Mouse (Mus musculus) E14TG2a.4 (cell line): ENCODE results near the gene Celf2.

Experiments
- H3K27me3 ChIP-seq: 2 replicates; pipeline ENCODE4 v1.6.1; 2014; ENCODE audit warnings: low read length, control low read depth; ENCODE audit not compliant: insufficient read depth
- H3K36me3 ChIP-seq: 2 replicates; pipeline ENCODE4 v1.6.1; 2014; ENCODE audit warnings: low read length, control low read depth; ENCODE audit not compliant: insufficient read depth
- H3K4me1 ChIP-seq: replicated peaks from 2 replicates; pipeline ENCODE4 v1.6.1; 2014; ENCODE audit warnings: low read depth, low read length, control low read depth
- H3K4me3 ChIP-seq: replicated peaks from 2 replicates; pipeline ENCODE4 v1.5.1; 2014; ENCODE audit warnings: mild to moderate bottlenecking, low read length
- H3K9me3 ChIP-seq: 2 replicates; pipeline ENCODE4 v1.6.1; 2014; ENCODE audit warnings: low read length, control low read depth
- CTCF ChIP-seq: conservative IDR thresholded peaks from 2 replicates; pipeline ENCODE4 v1.5.1; 2014; ENCODE audit warnings: low read length
- NANOG ChIP-seq: IDR thresholded peaks from 2 replicates; pipeline ENCODE4 v1.6.1; 2014; ENCODE audit warnings: borderline replicate concordance, low read length, mixed read lengths
- POU5F1 ChIP-seq: IDR thresholded peaks from 2 replicates; pipeline ENCODE4 v1.6.1; 2014; ENCODE audit warnings: low read length, borderline replicate concordance

The Celf2 gene

DNA sequence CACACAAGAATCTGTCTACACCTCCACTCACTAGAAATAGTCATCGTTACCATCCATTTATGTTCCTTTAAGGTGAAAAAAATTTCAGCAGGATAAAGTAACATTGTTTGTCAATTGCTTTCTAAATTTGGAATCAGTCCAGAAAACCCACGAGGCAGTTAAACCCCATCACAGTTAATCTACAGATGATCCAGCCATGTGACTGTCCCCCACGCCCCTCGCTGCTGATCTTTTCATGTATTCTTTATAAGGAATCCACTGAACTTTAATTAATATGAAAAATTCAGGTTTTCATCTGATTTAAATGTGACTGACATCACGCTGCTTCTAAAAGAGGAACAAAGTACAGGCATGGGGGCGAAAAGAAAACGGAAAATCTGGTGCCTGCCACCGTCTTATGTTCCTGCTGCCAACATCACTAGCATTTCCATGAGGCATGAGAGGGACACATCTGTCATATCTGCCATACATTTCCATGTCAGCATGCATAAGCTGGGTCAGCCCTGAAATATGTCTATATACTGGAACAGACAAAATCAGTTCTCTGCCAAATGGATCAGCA, 70.6 kb downstream of the Celf2 start:
- Histone ChIP-seq H3K9me3 (peaks cover 10% of the 10 kb centered on the region), H3K36me3 (no peaks in the 10 kb centered on the region), H3K27me3 (no peaks in the 10 kb centered on the region), H3K4me3 (no peak overlapping the region), H3K4me1 (no peaks in the 10 kb centered on the region)
- TF ChIP-seq NANOG (no peak), CTCF (no peak), POU5F1 (no peak)

DNA sequence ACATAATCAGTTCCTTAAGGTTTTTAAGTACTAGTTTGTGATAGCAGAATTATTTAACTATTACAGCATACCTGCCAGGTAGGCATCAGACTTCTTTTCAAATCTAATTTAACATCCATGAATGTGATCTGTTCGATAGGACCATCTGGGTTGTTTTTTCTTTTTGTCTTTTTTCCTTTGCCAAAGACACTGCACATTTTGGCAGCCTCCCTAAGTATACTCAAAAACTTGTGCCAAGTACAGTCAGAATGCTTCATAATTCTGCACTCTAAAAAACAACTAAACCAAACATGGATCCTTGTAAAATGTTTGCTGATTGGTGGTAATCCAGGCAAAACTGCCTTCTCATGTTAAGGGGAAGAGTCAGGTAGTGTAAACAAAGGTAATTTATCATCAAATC, 82.9 kb downstream of the Celf2 start:
- Histone ChIP-seq H3K9me3 (no peaks in the 10 kb centered on the region), H3K4me1 (no peaks in the 10 kb centered on the region), H3K36me3 (no peaks in the 10 kb centered on the region), H3K27me3 (no peaks in the 10 kb centered on the region), H3K4me3 (no peak overlapping the region)
- no peak for TF ChIP-seq NANOG
- no peak for TF ChIP-seq POU5F1
- no peak for TF ChIP-seq CTCF

DNA sequence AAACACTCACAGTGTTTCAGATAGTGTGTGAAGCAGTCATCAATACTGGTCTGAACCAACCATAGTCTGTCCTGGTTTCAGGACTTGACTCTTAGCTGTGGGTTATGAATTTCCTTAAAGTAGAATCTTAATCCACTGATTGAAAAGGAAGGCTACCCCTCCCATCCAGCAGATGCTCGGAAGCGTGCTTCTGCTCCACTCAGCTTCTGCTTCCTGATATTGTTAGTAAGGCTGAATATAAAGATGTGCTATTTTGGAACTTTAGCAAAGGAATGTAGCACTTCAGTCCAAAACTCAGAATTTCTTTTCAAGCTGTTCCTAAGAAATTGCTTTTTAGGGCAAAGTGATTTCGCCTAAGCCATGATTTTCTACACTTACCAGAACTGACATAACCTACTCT, 108.8 kb downstream of the Celf2 start:
- no peaks in the 10 kb centered on the region for H3K36me3 ChIP-seq
- TF ChIP-seq POU5F1 (no peak), CTCF (no peak), NANOG (no peak)
- no peaks in the 10 kb centered on the region for H3K4me1 ChIP-seq
- H3K4me3 ChIP-seq: no peak overlapping the region
- H3K27me3 ChIP-seq: no peaks in the 10 kb centered on the region
- no peaks in the 10 kb centered on the region for H3K9me3 ChIP-seq

DNA sequence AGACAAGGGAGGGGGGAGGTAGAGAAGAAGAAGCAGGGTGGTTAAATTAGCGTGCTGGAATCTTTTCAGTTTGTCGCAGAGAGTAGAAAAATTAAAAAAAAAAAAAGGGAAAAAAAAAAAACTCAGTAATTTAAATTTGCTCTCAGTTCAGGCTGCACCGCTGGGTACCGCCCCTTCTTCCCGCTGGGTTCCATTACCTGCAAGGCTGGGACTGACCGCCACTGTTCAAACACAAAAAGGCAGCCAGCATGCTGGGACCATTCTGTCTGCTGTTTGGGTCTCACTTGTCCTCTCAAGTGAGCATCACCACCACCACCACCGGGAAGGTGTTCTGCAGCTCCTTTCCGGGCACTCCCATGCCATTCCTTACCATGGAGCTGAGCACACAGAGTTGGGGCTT, 113.4 kb downstream of the Celf2 start:
- TF ChIP-seq NANOG (no peak), CTCF (no peak), POU5F1 (no peak)
- H3K27me3 ChIP-seq: no peaks in the 10 kb centered on the region
- H3K36me3 ChIP-seq: no peaks in the 10 kb centered on the region
- no peak overlapping the region for H3K4me3 ChIP-seq
- H3K9me3 ChIP-seq: no peaks in the 10 kb centered on the region
- H3K4me1 ChIP-seq: no peaks in the 10 kb centered on the region

DNA sequence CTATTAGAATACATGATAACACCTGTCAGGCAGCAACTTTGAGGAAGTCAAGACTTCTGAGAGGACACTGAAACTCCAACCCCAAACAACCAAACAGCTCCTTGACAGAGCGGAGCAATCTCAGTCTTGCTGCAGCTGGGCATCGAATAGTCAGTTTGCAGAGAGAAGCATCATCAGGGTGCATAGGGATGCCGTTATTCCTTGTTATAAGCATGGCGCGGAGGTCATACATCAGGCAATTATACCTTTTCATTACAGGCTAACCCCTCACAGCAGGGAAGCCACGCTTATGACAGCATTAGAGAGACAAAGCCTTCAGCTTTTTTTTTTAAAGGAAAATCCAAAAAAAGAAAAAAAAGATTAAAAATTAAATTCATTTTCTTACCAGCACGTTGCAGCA, 113.9 kb downstream of the Celf2 start:
- no peaks in the 10 kb centered on the region for H3K36me3 ChIP-seq
- TF ChIP-seq CTCF (no peak), POU5F1 (no peak)
- H3K4me1 ChIP-seq: no peaks in the 10 kb centered on the region
- no peaks in the 10 kb centered on the region for H3K27me3 ChIP-seq
- H3K9me3 ChIP-seq: no peaks in the 10 kb centered on the region
- H3K4me3 ChIP-seq: no peak overlapping the region

DNA sequence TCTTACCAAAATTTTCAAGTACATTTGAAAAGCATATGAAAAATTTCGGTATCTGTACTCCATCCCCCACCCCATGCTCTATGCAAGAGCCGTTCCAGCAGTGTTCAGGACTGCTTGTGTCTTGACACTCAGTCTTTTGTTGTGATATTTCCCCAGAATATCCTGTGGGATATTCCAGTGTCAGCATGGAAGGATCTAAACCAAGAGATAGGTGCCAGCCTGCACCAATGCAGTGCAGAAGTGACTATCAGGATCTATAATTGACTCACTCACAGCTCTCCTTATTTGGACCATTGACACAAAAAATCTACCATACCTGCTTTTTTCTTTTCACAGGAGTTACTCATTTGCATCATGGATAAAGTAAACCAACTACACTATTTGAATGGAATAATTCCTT, 116.9 kb downstream of the Celf2 start:
- Histone ChIP-seq H3K4me1 (no peaks in the 10 kb centered on the region), H3K36me3 (no peaks in the 10 kb centered on the region), H3K4me3 (no peak overlapping the region), H3K9me3 (no peaks in the 10 kb centered on the region), H3K27me3 (no peaks in the 10 kb centered on the region)
- no peak for TF ChIP-seq NANOG
- TF ChIP-seq CTCF: no peak
- TF ChIP-seq POU5F1: no peak

DNA sequence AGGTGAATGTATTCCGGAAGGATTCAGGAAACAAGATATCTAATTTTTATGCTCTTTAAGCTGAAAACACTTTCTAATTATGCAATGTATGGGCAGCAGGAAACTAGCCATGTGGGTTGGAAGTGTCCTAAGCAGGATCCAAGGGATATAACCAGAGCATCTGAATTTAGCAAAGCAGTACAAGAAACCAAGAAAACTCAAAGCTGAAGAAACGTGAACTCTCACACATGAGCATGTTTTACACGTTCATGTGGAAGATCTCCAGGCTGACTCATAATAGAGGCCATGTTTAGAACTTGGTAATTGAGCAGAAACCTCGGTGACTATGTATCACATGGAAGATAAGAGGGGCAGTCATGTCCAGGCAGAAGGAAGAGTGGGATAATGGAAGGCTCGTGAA, 120.1 kb downstream of the Celf2 start:
- Histone ChIP-seq H3K36me3 (no peaks in the 10 kb centered on the region), H3K4me3 (no peak overlapping the region), H3K27me3 (no peaks in the 10 kb centered on the region), H3K4me1 (no peaks in the 10 kb centered on the region), H3K9me3 (no peaks in the 10 kb centered on the region)
- TF ChIP-seq CTCF (no peak), NANOG (no peak), POU5F1 (no peak)

DNA sequence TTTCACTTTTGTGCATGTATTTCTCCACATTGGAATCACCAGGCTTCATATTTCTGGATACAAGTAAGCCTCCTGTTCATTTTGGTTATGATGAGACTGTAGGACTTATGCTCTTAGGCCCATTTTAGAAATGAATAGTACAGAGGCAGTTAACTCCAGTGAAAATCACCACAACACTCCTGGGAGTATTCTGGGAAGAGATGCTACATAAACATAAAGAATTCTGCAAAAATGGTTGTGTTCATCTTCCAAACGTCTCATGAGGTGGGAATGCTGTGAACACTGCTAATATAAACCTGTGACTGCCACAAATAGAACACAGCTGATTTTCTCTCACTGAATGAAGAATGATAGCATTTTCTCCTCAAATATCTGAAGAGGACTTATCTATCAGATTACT, 130.6 kb downstream of the Celf2 start:
- TF ChIP-seq CTCF (no peak), NANOG (no peak), POU5F1 (no peak)
- H3K4me3 ChIP-seq: no peak overlapping the region
- H3K9me3 ChIP-seq: no peaks in the 10 kb centered on the region
- no peaks in the 10 kb centered on the region for H3K27me3 ChIP-seq
- no peaks in the 10 kb centered on the region for H3K36me3 ChIP-seq
- no peaks in the 10 kb centered on the region for H3K4me1 ChIP-seq

DNA sequence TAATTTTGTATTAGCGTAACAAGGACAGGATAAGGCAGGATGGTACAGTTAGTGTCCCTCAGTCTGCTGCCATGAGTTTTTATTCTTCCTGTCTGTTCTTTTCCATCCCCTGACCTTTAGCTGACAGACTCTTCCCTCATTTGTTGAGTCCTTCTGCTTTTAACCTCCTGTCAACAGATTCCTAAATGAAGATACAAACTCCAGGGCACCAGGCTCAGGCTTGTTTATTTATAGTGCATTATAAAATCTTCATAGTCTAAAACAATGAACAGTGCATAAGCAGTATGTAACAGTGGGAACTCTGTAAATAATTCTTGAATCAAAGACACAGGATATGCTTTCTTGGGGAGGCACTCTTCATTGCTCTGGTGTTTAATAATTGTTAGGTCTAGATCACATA, 131.5 kb downstream of the Celf2 start:
- no peaks in the 10 kb centered on the region for H3K36me3 ChIP-seq
- H3K4me1 ChIP-seq: no peaks in the 10 kb centered on the region
- H3K9me3 ChIP-seq: no peaks in the 10 kb centered on the region
- H3K4me3 ChIP-seq: no peak overlapping the region
- H3K27me3 ChIP-seq: no peaks in the 10 kb centered on the region
- no peak for TF ChIP-seq NANOG
- TF ChIP-seq CTCF: no peak
- TF ChIP-seq POU5F1: no peak
